Mouse (Mus musculus) forebrain, postnatal 0 days (tissue): Measurements from ENCODE around the gene Sgo2a. TPM values are rescaled to one million over a fixed set of nuclear protein-coding genes. Genes with fewer than 3 reads are reported as not detected.
A peak's percentile ranks its signal among the peaks of the same experiment; 100 is the strongest.

ENCODE experiments used
- ATAC-seq: fragments of 200-750 bp; cut with Nextera tagmentation; 2 replicates; pipeline ENCODE4 v1.8.0; 2017; ENCODE audit warnings: mild to moderate bottlenecking, moderate library complexity
- DNase-seq: peaks from one replicate; pipeline ENCODE4 v3.0.0-alpha.2; 2015
- H3K27ac ChIP-seq: fragments of 300-500 bp; sonication (generic); 2 replicates; pipeline ENCODE4 v1.5.1; 2014; ENCODE audit warnings: low read depth, mild to moderate bottlenecking, antibody characterized with exemption, low read length, moderate library complexity, mixed read lengths
- H3K27me3 ChIP-seq: fragments of 300-500 bp; sonication (generic); 2 replicates; pipeline ENCODE4 v1.6.1; 2014; ENCODE audit warnings: mild to moderate bottlenecking, low read length, mixed read lengths; ENCODE audit not compliant: insufficient read depth
- H3K36me3 ChIP-seq: fragments of 300-500 bp; sonication (generic); 2 replicates; pipeline ENCODE4 v1.6.1; 2014; ENCODE audit warnings: mild to moderate bottlenecking, moderate library complexity; ENCODE audit not compliant: insufficient read depth
- H3K4me1 ChIP-seq: fragments of 300-500 bp; sonication (generic); 2 replicates; pipeline ENCODE4 v1.6.1; 2014; ENCODE audit warnings: antibody characterized with exemption; ENCODE audit not compliant: insufficient read depth
- H3K4me2 ChIP-seq: fragments of 300-500 bp; sonication (generic); 2 replicates; pipeline ENCODE4 v1.6.1; 2014; ENCODE audit warnings: low read depth, mild to moderate bottlenecking, moderate library complexity
- H3K4me3 ChIP-seq: fragments of 300-500 bp; sonication (generic); 2 replicates; pipeline ENCODE4 v1.5.1; 2014; ENCODE audit warnings: low read depth, low read length, mixed read lengths
- H3K9ac ChIP-seq: fragments of 300-500 bp; sonication (generic); 2 replicates; pipeline ENCODE4 v1.6.1; 2014; ENCODE audit warnings: mild to moderate bottlenecking
- H3K9me3 ChIP-seq: fragments of 300-500 bp; sonication (generic); 2 replicates; pipeline ENCODE4 v1.6.1; 2016; ENCODE audit warnings: low read length
- CTCF ChIP-seq: sonication (generic); IDR thresholded peaks from 2 replicates; pipeline ENCODE4 v1.5.1; 2016; ENCODE audit warnings: antibody characterized with exemption, control low read depth, low read depth
- WGBS: fragments of 180-500 bp; shearing (Covaris S2); extraction: QIAGEN DNeasy Blood & Tissue Kit; methylation state at CpG from one replicate; pipeline ENCODE4 v1.1.7; 2014; 5-methylcytosine and 5-hydroxymethylcytosine counted together
- polyA plus RNA-seq: library from polyadenylated mRNA; unstranded; fragments of >200 nt; fragmentation: Nextera tagmentation; extraction: Ambion mirVana; gene quantifications from 2 replicates; pipeline ENCODE4 v1.2.1, GENCODE M21; 2015
- total RNA-seq: library from RNA; depleted of rRNA; stranded (reverse); fragments of >200 nt; gene quantifications from 2 replicates; pipeline ENCODE4 v1.2.3, GENCODE M21; 2014; rRNA removed

The Sgo2a gene
- total RNA-seq, result 2.6 and 4.0 TPM in 2 replicates
- polyA plus RNA-seq, result 1.8 and 2.0 TPM in 2 replicates

DNA sequence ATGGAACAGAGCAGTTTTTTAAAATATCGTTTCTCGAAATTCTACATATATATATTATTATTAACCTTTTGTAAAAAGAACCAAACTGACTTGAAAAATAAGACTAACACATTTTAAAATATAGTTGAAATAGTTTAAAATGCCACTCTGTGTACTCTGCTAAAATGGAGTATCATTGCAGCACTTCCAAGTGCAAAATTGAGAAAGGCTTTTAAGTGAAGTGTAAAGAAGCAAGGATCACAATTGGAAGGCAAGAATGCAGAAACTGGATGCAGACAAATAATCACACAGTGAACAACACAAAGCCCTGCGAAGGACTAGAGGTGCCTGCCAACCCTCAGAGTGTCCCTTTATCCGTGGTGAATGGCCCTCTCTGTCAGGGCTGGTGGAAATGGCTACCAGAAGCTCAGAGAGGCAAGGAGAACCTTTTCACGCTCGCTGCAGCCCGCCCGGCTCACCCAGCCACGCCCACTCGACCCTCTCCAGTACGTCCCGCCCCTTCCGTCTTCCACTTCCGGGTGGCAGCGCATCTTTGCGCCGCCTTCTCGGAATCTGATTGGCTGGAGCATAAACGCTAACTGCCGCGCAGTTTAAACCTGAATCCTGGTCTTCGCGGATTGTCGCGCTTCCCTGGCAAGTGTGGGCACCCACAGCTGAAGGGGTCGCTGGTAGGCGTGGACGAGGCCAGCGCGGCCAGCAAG is at the start of gene Sgo2a:
Gene Sgo2a (plus strand): TSS at position 540 of the 701 bp plus-strand sequence.
- ATAC-seq (peak; percentile 100), DNase-seq (peak; percentile 99)
- Histone ChIP-seq H3K4me2 (peak within 1 kb of the TSS; percentile 97), H3K9me3 (no peaks in the 10 kb centered on the region), H3K27me3 (no peaks in the 10 kb centered on the region), H3K4me1 (peaks cover 4% of the 10 kb centered on the region; the same call in 1 of the 2 replicates), H3K4me3 (peak within 1 kb of the TSS; percentile 85), H3K36me3 (no peaks in the 10 kb centered on the region), H3K27ac (peak within 1 kb of the TSS; percentile 96), H3K9ac (peak within 1 kb of the TSS; percentile 75)
- 6% methylated on average over 30 of the region's 30 CpGs for WGBS
- TF ChIP-seq CTCF, result peak; percentile 4; the same call in 1 of the 2 replicates

DNA sequence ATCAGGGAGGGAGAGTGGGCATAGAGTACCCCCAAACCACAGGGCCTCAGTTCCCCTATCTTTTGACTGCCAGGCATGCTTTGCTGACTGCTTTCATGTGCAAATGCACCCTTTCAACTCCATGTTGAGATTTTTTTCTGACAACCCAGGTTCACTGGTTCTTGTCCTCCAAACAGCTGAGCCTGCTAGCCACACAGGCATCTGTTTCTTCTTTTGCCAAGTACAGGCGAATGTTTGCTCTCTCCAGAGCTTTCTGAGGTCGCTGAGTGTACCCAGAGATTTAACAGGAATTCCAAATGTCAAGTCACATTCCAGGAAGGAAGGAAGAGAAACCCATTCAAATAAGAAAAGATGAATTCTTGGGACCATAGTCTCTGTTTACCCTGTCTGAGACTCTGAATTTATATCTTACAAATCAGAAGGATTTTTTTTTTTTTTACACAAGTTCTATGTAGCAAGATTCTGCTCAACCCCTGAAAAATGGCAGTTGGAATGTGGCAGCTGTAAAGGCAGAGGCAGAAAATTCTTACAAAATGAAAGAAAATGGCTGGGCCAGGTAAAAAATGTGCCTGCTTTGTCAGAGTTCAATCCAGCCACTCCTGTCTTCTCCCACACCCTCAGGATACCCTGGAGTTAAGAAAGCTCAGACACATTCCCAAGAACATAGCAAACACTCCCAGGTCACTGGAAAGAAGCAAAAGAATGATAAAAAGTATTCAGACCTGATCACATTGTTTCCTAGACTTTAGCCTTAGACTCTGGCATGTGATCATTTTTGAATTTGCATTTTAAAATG is 48.0 kb upstream of the Sgo2a start:
- no peak for TF ChIP-seq CTCF
- Histone ChIP-seq H3K9ac (no peak overlapping the region), H3K27ac (no peak overlapping the region), H3K27me3 (no peaks in the 10 kb centered on the region), H3K4me1 (no peaks in the 10 kb centered on the region), H3K9me3 (no peaks in the 10 kb centered on the region), H3K4me3 (no peak overlapping the region), H3K4me2 (no peak overlapping the region), H3K36me3 (peaks cover 14% of the 10 kb centered on the region)
- DNase-seq, result no peak
- 25% methylated on average over 2 of the region's 2 CpGs for WGBS
- ATAC-seq, result no peak

DNA sequence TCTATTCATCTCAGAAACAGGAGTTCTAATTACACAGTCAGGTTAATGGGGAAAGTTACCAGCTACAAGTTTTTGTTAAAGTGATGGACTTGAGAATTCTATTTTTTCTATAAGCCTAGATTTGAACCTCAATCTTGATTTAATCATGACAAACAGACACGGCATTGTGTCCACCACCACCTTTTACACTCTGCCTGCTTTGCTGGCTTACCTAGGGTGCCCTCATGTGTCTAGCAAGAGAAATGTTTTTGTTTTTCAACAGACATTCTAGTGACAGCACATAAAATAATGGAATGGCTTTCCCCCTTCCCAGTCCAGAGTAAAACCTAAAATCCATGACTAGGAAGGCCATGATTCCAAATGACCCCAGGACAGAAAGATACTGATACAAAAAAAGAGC is 46.6 kb upstream of the Sgo2a start:
- H3K4me2 ChIP-seq, result no peak overlapping the region
- H3K27me3 ChIP-seq, result no peaks in the 10 kb centered on the region
- H3K9ac ChIP-seq, result no peak overlapping the region
- H3K36me3 ChIP-seq, result peaks cover 6% of the 10 kb centered on the region
- ATAC-seq (peak; percentile 66; the same call in 1 of the 2 replicates), DNase-seq (peak; percentile 62)
- no peaks in the 10 kb centered on the region for H3K4me1 ChIP-seq
- WGBS, result 3% methylated on average over 1 of the region's 1 CpGs
- no peaks in the 10 kb centered on the region for H3K9me3 ChIP-seq
- H3K4me3 ChIP-seq, result no peak overlapping the region
- peak; percentile 78 for TF ChIP-seq CTCF
- H3K27ac ChIP-seq, result no peak overlapping the region

DNA sequence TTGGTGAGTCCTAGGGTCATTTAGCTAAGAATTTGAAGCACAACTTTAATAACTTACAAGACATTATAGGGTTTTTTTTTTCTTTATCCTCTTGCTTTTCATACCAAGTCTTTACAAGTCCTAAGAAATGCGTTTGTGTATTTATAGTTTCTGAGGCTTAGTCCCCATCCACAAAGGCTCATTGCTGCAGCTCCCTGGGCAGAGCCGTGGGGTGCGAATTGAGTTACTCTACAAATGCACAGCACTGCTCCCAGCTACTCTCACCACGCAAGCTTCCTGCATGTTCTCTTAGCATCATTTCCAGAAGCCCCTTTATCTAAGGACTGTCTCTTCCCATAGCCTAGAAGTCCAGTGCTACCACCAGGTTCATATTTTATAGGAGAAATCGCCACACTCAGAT is 46.1 kb upstream of the Sgo2a start:
- no peaks in the 10 kb centered on the region for H3K9me3 ChIP-seq
- WGBS, result 56% methylated on average over 5 of the region's 5 CpGs
- no peak overlapping the region for H3K4me3 ChIP-seq
- H3K36me3 ChIP-seq, result peaks cover 6% of the 10 kb centered on the region
- no peak for DNase-seq
- H3K4me1 ChIP-seq, result no peaks in the 10 kb centered on the region
- H3K9ac ChIP-seq, result no peak overlapping the region
- no peak for TF ChIP-seq CTCF
- no peak overlapping the region for H3K4me2 ChIP-seq
- H3K27me3 ChIP-seq, result no peaks in the 10 kb centered on the region
- H3K27ac ChIP-seq, result no peak overlapping the region
- ATAC-seq, result no peak

DNA sequence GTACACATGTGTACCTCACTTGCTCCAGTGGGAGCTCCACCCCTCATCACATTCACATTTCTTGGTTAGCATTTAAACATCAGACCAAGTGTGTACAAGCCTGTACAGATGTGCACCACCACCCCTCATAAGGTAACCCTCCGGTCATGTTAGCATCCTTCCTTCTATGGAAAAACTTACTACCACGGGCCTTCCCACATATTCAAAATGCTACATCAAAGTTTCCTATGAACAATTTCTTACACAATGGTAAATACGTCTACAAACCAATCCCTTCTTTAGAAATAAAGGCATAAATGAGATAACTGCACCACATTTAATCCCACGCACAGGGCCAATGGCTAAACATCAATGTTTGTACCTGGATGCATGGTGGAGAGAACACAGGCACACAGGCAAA is 43.3 kb upstream of the Sgo2a start:
- Histone ChIP-seq H3K9me3 (no peaks in the 10 kb centered on the region), H3K27me3 (no peaks in the 10 kb centered on the region), H3K27ac (no peak overlapping the region), H3K4me3 (no peak overlapping the region), H3K4me1 (no peaks in the 10 kb centered on the region), H3K9ac (no peak overlapping the region), H3K36me3 (peaks cover 9% of the 10 kb centered on the region), H3K4me2 (no peak overlapping the region)
- TF ChIP-seq CTCF, result no peak
- WGBS, result 93% methylated on average over 4 of the region's 4 CpGs
- no peak for ATAC-seq
- DNase-seq, result no peak

DNA sequence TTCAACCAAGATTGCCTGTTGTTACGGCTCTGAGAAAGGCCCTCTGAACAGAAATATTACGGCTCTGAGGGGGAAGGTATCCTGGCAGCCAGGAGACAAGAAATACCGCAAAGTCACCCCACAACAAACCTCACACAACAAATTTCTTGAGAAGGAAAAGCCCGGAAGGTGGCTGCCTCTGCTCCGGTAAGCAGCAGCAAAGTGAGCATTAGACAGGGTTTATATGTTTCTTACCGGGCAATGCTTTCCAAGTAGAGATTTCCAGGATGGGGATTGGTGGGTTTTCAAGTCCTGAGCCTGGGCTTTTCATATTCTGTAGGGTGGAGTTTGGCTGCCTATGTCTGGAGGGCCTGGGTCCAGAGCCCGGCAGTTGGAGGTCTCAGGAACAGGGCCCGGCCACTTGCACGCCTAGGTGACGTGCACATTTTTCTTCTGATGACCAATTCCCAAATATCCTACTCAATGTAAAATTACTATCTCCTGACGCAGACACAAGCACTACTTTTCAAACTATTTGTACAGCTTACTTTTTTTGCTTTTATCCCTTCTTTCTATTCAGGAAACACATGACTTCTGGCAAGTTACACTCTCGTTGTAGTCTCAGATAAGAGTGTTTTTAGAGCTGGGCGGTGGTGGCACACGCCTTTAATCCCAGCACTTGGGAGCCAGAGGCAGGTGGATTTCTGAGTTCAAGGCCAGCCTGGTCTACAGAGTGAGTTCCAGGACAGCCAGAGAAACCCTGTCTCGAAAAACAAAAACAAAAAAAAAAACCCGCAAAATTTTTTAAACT is 42.0 kb upstream of the Sgo2a start:
- no peak overlapping the region for H3K9ac ChIP-seq
- H3K4me3 ChIP-seq, result no peak overlapping the region
- H3K4me1 ChIP-seq, result no peaks in the 10 kb centered on the region
- DNase-seq, result no peak
- TF ChIP-seq CTCF, result no peak
- no peak overlapping the region for H3K4me2 ChIP-seq
- WGBS, result 84% methylated on average over 16 of the region's 16 CpGs
- H3K9me3 ChIP-seq, result no peaks in the 10 kb centered on the region
- H3K27ac ChIP-seq, result no peak overlapping the region
- no peak for ATAC-seq
- H3K27me3 ChIP-seq, result no peaks in the 10 kb centered on the region
- H3K36me3 ChIP-seq, result peaks cover 10% of the 10 kb centered on the region

DNA sequence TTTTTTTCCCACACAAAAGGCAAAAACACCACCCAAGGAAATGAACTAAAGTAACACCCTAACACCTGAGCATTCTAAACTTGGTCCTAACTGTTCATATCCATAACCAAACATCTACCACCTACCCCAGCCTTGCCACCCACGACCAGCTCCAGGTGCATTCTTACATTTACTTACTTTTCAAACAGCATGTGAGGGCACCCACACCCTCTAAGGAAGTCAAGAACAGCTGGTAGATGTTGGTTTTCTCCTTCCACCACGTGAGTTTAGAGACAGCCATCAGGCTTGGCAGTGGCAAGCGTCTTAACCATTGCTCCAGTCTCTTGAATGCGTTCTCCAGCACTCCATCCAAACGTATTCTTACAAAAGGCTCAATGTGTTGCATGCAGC is 41.4 kb upstream of the Sgo2a start:
- Histone ChIP-seq H3K9me3 (no peaks in the 10 kb centered on the region), H3K9ac (no peak overlapping the region), H3K36me3 (peaks cover 16% of the 10 kb centered on the region), H3K27me3 (no peaks in the 10 kb centered on the region), H3K27ac (no peak overlapping the region), H3K4me1 (no peaks in the 10 kb centered on the region), H3K4me2 (no peak overlapping the region), H3K4me3 (no peak overlapping the region)
- no peak for TF ChIP-seq CTCF
- no peak for ATAC-seq
- no peak for DNase-seq
- 88% methylated on average over 5 of the region's 5 CpGs for WGBS
